In the genomic region with DNA sequence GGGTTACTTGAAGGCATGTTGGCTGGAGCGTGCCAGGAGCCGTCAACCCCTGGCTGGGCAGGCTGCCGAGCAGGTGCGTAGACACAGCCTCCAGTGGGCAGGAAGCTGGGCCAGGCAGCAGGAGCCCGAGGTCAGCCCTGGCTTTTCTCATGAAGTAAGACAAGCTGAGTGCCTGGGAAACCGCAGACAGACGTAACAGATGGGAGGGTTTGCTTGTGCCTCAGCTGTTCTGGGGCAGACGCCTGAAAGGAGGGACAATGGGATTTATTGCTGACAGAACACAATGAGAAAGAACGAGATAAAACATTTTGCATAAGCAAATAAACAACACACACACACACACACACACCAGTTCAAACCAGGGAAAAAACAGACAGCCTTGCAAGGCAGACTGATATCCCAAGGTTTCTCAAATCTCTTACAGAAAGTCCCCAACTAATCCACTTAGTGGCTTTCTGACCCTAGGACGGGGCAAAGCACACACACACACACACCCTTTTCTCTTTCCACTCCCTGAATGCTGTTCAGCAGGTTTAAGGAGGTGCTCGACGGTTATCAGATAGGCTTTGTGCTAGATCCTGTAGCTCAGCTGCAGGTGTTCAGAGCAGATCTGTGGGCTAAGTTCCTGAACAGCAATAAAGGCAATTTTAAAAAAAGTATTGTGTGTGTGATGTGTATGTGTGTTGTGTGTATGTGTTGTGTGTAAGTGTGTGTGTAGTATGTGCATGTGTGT, we compare ENCODE assay signal across 8 mouse cellular contexts. TPM values are rescaled to one million over a fixed set of nuclear protein-coding genes. Genes with fewer than 3 reads are reported as not detected.
A peak's percentile ranks its signal among the peaks of the same experiment; 100 is the strongest.
DNase-seq lines count a peak whose midpoint lies in the region; ATAC-seq lines count a peak whose summit lies in the region.

No protein-coding gene starts in this region.

- no peak overlapping the region; the same call in 1 of the 2 replicates for H3K9ac ChIP-seq in heart, embryonic 16.5 days (ENCODE audit: low read length)

- H3K4me2 ChIP-seq in heart, embryonic 16.5 days (ENCODE audit: low read depth, low read length) = no peak overlapping the region

- intact Hi-C loops in heart, postnatal 36 days (cut with DNase I) = no loop called here

- H3K27ac ChIP-seq in heart, embryonic 16.5 days (ENCODE audit: low read length) = peak overlapping the region; percentile 72

- no peaks in the 10 kb centered on the region for H3K27me3 ChIP-seq in heart, embryonic 16.5 days (ENCODE audit: control insufficient read depth, insufficient read depth, low read length)

- DNase-seq in heart, postnatal 36 days = no peak
- peak; percentile 37 for DNase-seq in liver
- peak; percentile 47 for DNase-seq in naive thymus-derived CD4-positive, alpha-beta T cell, adult 2 months (ENCODE audit: low read depth)
- DNase-seq in c-Kit-positive CD71-positive TER-119-positive erythroid progenitor cells, embryonic 14.5 days (ENCODE audit: low spot score) = no peak
- no peak for DNase-seq in spleen, postnatal 36 days (ENCODE audit: low spot score in 2 of 2)
- DNase-seq in gastrocnemius, postnatal 10 days = no peak

- 21% methylated on average over 12 of the region's 12 CpGs for WGBS in heart, embryonic 16.5 days

- H3K4me1 ChIP-seq in heart, embryonic 16.5 days (ENCODE audit: control insufficient read depth, insufficient read depth, low read length) = peaks cover 13% of the 10 kb centered on the region

- peak; percentile 72 for ATAC-seq in heart, embryonic 16.5 days (replicated peaks; ENCODE audit: extremely low read depth, insufficient read depth, low FRiP score)
- ATAC-seq in erythroid progenitor cell, adult 5-6 weeks (replicated peaks; ENCODE audit: low FRiP score, poor library complexity, severe bottlenecking) = peak; percentile 52; the same call in 1 of the 2 replicates

- no peaks in the 10 kb centered on the region for H3K9me3 ChIP-seq in heart, embryonic 16.5 days (replicated peaks; ENCODE audit: control insufficient read depth, low read length)

- no peak overlapping the region for H3K4me3 ChIP-seq in heart, embryonic 16.5 days (ENCODE audit: low read length)

- no peaks in the 10 kb centered on the region for H3K36me3 ChIP-seq in heart, embryonic 16.5 days (ENCODE audit: control insufficient read depth, insufficient read depth)

RNA-seq across cellular contexts. Expression of a gene that starts 6.2 kb away (rescaled TPM):
- 4.0 and 5.8 TPM in 2 replicates for polyA plus RNA-seq in heart, embryonic 16.5 days (2015; fragmentation: Nextera tagmentation; extraction: Ambion mirVana)
- total RNA-seq in heart, postnatal 36 days (2021) = 1 to 10 TPM; 5.4 to 7.4 TPM
- not detected in 2 replicates for total RNA-seq in erythroid progenitor cell, adult 5-6 weeks (2015; ENCODE audit: low replicate concordance)
- total RNA-seq in erythroid progenitor cell, adult 5-6 weeks (2017; ENCODE audit: low replicate concordance) = 9.4 TPM in 1 of 2 replicates, not detected in the other
- 10 to 100 TPM; 16.6 to 17.3 TPM for total RNA-seq in gastrocnemius, postnatal 10 days (2021)

RNA-seq across cellular contexts. Expression of a gene that starts 42.4 kb away (rescaled TPM):
- 8.9 and 9.3 TPM in 2 replicates for polyA plus RNA-seq in heart, embryonic 16.5 days (2015; fragmentation: Nextera tagmentation; extraction: Ambion mirVana)
- total RNA-seq in heart, postnatal 36 days (2021) = 10 to 100 TPM; 19.8 to 24.5 TPM
- not detected in 2 replicates for total RNA-seq in erythroid progenitor cell, adult 5-6 weeks (2015; ENCODE audit: low replicate concordance)
- not detected in 2 replicates for total RNA-seq in erythroid progenitor cell, adult 5-6 weeks (2017; ENCODE audit: low replicate concordance)
- 10 to 100 TPM; 31.8 to 37.4 TPM for total RNA-seq in gastrocnemius, postnatal 10 days (2021)

RNA-seq across cellular contexts. Expression of a gene that starts 51.5 kb away (rescaled TPM):
- 19.0 and 20.2 TPM in 2 replicates for polyA plus RNA-seq in heart, embryonic 16.5 days (2015; fragmentation: Nextera tagmentation; extraction: Ambion mirVana)
- total RNA-seq in heart, postnatal 36 days (2021) = 10 to 100 TPM; 16.4 to 18.3 TPM
- 5.4 and 8.0 TPM in 2 replicates for total RNA-seq in erythroid progenitor cell, adult 5-6 weeks (2015; ENCODE audit: low replicate concordance)
- total RNA-seq in erythroid progenitor cell, adult 5-6 weeks (2017; ENCODE audit: low replicate concordance) = 6.9 and 11.3 TPM in 2 replicates
- 10 to 100 TPM; 13.1 to 14.9 TPM for total RNA-seq in gastrocnemius, postnatal 10 days (2021)

Comparison
In these comparisons a context has a peak if more than half of its experiments do, and no peak if none do; other contexts are left out.
1. DNase-seq: peak in liver (single experiment) and naive thymus-derived CD4-positive, alpha-beta T cell, adult 2 months (single experiment); none in heart, postnatal 36 days (0 of 2), c-Kit-positive CD71-positive TER-119-positive erythroid progenitor cells, embryonic 14.5 days (single experiment), spleen, postnatal 36 days (0 of 2) and gastrocnemius, postnatal 10 days (single experiment).
2. RNA of a gene that starts 42.4 kb away (total RNA-seq): 31.8 to 37.4 TPM in gastrocnemius, postnatal 10 days and 19.8 to 24.5 TPM in heart, postnatal 36 days; not detected in erythroid progenitor cell, adult 5-6 weeks; every median in the first group is over 10 times any median in the second.